Mouse (Mus musculus) ovary, postnatal 36 days (tissue): ENCODE data around the gene Pde6d.

ENCODE experiments used
- DNase-seq: peaks from one replicate; pipeline ENCODE4 v3.0.0; 2022; ENCODE audit warnings: low spot score, mixed read lengths

Pde6d gene

DNA sequence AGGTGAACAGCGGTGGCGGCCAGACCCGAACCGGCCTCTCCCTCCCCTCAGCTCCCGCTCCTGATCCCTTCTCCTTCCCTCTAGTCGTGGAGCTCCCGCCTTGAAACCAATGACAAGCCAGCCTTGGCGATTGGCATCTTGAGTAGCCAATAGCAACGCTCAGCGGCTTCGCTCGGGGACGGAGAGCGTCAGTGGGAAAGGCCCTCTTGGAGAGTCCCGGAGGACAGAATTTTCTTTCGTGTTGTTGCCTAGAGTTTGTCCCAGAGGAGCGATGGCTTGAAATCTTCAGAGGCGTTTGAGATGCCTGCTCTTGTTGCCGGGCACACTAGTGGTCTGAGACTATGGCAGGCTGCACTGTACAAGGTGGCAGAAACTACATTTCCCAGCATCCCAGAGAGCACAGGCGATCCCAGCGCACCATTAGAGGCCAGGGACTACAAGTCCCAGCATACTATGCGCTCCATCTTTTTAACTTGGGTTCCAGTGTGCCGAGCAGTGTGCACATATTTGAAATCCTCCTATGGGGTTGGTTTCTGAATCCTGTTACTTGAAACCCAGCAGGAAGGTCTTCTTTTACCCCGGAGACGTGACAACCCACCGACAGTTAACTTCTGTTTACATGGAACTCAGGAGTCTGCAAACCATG is at the start of gene Pde6d, which contains the start of gene Cops7b:
Gene Pde6d, minus strand, starts transcription at position 179 of the 646 bp plus-strand sequence.
Gene Cops7b, plus strand, starts transcription at position 454 of the 646 bp plus-strand sequence.
- peak; percentile 94 for DNase-seq

DNA sequence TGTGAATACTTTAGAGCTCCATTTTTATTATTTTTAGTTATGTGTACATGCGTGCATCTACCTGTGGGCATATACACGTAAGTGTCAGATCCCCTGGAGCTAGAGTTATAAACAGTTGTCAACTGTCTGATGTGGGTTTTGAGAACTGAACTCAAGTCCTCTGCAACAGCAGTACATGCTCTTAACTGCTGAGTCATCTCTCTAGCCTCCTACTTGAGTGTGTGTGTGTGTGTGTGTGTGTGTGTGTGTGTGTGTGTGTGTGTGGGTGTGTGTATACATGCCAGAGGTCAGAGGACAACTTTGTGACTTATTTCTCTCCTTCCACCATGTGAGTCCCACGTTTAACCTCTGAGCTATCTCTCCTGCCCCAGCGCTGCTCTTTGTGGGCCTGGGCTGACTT is 48.1 kb upstream of the Pde6d start:
- no peak for DNase-seq

DNA sequence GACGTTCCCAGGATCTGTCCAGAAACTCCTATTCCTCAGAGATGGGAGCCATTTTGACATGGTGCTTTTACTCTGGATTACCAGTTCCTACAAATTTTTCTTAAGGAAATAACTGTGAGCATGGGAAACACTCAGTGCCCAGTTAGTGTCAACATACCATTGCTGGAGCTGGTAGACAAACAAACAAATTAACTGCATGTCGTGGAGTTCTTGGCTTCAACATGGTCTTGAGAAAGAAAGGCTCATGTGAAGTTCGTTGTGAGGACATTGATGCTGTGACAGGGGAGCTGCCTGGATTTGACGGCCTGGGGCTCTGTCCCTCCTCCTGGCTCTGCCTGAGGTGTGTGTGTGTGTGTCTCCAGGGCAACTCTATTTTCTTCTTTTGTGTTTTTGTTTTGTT is 47.5 kb upstream of the Pde6d start:
- no peak for DNase-seq

DNA sequence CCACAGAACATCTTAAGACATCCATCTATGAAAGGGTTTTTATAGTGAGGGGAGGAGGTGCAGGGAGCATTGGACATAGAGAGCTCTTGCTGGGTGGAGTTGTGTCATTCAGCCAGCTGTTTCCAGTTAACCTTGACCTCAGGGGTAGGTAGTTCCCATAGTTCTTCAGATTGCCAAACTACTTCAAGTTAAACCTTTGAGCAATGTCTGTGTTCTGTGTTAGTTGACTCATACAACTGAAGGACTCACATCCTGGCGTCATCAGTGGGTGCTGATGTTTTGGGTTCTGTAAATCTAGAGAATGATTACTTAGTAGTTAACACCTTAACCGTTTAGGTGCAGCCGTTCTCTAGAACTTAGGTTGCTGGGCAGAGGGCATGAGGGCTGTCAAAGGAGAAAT is 45.8 kb upstream of the Pde6d start:
- DNase-seq: no peak

DNA sequence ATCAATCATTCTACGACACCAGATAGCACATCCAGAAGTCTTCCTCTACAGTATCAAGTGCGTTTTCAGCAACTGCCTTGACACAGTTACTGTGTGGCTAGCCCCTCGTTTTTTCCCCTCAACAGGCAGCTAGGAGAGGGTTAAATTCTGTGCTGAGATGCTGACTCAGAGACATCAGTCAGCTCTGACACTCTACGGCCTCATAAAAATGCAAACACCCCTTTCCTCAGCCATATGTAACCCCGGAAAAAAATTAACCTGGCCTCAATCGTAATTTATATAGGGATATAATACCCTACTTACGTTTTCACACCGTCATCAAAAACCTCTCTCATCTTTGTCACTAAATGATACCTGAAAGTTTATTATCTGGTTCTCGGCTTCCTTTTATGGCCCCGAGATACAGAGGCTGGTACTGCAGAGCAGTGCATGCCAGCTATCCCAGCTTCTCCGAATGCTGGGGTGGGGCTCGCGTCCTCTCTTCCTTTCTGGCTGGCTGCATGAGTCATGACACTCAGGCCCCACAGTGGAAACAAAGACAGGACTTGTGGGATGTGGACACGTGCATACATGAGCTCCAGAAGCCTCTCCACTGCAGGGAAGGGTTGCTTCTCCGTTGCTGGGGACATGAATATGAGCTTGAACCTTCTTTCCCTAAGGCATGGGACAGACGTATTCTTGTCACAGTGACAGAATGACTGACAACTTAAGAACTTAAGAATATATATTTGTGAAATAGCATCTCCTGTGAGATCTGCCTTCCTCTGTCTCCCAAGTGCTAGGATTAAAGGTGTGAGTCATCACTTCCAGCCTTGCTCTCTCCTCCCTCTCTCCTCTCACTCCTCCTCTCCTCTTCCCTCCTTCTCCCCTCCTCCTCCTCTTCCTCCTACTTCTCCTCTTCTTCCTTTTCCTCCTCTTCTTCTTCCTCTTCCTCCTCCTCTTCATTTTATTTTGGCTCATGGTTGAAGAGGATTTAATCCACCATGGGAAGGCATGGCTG is 40.9 kb upstream of the Pde6d start:
- DNase-seq: no peak

DNA sequence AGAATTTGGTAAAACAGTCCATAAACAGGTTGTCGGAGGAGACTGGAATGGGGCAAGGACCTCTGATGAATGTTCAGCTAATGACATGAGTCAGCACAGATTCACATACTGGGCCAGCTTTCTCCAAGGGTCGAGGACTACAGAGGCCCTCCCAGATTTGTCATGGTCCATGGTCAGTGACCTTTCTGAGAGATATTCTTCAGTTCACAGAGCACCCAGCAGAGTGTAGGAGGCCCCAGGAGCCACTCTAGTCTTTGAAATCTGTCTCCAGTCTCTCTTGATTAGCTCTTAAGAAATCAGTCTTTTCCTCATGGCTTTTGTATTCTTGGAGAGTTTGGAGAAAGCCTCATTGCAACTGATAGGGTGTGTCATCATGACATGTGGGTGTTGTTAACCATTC is 39.9 kb upstream of the Pde6d start:
- no peak for DNase-seq

DNA sequence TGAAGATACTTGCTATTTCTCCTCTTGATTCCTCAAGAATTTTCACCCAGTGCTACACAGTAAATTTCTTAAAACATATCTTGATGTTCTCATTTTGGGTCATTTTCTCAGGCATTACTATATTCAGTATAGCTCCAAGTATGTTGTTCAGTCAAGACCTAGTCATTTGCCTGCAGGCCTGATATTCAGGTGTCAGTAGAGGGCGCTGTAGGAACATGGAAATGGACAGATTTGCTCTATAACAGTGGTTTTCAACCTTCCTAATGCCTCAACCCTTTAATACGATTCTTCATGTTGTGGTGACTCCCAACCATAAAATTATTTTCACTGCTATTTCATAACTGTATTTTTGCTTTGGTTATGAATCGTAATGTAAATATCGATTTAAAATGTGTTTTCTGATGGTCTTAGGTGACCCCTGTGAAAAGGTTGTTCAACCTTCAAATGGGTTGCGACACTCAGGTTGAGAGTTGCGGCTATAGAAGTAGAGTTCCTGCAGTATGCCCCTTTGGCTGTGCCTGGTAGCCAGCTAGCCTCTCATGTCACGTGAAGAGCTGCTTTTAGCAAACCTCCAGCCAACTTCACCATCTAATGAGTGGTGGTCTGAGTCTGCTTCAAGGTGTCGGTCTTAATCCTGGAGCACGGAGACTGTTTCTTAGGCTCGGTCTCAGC is 36.2 kb upstream of the Pde6d start:
- DNase-seq: peak; percentile 30

DNA sequence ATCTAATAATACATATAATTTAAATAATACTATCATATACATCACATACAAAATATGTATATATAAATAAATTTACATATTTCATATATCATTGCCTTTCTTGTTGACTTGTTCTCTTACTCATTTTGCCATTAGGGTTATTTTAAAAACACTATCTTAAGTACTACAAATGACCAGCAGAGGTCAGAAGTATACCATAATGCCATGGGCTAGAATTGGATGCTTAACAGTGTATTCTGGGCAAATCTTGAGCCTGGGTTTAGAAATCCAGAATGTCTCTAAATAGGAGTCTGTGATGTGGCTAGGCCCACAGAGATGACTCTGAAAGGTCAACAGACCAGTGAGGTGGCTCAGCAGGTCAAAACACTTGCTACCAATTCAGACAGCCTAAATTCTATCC is 31.8 kb upstream of the Pde6d start:
- no peak for DNase-seq

DNA sequence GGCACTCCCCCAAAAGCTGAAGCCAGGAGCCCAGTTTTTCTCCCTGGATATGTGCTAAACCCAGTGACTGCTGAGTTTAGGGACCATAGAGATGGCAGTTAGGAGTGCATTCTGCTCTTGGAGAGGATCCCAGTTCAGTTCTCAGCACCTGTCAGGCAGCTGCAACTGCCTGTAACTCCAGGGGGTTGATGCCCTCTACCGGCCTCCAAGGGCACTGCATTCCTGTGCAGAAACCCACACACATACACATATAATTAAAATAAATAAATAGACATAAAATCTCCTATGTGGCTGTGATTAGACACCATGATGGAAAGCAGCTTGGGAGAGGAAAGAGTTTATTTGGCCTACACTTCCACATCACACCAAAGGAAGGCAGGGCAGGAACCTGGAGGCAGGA is 29.7 kb upstream of the Pde6d start:
- DNase-seq: no peak

DNA sequence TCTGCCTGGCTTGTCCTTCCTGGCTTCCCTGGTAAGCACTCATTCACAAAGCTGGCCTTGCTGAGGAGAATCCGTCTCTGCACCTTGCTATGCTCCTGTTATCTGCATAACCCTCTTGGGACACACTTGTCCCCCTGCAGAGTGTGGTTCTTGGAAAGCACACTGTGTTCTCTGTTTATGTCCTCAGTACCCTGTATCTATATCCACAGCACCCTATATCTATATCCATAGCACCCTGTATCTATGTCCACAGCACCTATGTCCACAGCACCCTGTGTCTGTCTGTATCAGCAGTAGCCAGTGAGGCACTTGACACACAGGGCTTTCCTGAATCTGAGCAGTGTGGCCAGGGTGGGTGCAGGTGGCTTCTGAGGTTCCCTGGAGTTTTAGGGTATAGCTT is 28.5 kb upstream of the Pde6d start:
- no peak for DNase-seq

DNA sequence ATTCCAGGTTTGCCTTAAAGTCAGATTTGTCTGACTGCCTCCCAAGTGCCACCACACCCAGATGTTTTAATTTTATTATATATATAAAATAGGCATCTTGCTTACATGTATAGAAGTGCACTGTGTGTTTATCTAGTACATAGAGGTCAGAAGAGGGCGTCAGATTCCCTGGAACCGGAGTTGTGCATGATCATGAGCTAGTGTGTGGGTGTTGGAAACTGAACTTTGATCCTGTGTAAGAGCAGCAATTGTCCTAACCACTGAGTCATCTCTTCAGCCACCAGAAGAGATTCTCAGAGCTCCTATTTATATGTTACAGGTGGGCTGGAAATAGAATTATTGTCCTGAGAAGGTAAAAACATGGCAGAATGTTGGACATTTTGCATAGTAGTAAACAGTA is 17.7 kb upstream of the Pde6d start:
- DNase-seq: no peak

DNA sequence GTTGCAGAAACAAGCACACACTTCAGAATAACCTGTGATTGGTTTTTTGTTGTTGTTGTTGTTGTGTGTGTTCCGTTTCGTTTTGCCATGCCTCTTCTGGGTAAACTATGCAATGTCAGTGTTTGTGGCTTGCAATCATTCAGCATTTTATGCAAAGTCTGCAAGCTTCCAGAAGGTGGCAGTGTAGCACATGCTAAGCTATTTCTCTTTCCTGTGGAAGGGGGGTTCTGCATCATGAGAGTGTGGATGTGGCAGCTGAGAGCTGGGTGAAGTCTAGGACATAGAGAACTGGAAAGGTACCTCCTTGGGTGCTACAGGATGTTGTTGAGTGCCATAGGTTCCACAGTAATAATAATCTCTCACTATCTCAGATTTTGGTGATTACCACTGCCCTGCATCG is 16.1 kb upstream of the Pde6d start:
- DNase-seq: no peak

DNA sequence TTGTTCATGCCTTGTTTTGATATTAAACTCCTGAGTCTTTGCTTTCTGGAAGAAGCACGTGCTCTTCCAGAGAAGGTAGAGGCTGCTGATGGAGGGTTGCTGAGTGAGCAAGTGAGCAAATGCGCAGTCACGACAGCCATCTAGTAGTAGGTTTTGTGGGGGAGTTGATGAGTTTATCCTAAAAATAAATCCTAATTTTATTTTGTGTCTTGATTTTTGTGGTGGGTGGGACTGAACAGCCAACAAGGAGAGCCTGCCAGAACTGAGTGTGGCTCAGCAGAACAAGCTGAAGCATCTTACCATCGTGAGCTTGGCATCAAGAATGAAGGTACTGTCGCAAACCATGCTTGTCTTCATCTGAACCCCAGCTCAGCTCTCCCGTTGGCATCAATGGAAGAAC is 14.1 kb upstream of the Pde6d start:
- no peak for DNase-seq

DNA sequence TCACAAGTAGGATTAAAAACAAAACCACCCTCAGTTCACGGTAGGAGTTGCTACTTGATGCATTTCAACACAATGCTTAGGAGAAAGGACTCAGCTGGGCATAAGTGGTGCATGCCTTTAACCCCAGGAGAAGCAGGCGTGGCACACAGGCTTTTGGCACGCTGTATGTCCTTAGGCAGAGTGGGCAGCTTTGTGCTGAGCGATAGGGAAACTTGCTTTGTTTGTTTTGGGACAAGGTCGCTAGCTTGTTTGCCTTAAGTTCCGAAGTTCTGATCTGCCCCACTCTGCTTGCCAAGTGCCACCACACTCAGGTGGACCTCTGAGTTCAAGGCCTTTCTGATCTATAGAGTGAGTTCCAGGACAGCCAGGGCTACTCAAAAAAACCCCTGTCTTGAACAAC is 12.9 kb upstream of the Pde6d start:
- DNase-seq: no peak

DNA sequence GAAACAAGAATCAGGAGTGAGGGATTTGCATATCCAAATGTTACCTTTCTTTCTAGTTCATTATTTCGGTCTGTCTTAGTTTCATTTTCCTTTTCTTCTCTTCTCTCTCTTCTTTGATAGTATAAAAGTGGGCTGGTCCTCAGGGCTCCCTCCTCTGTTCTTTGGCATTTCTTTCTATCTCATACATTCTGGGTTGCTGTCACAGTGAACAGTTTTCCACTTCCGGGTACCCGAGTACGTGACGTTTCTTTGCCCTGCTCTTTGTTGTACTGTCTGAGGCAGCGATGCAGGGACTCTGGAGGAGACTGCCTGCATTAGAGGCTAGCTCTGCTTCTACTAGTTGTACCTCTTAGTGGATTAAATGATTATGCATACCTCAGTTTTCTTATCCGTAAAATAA is 12.1 kb upstream of the Pde6d start:
- DNase-seq: no peak

DNA sequence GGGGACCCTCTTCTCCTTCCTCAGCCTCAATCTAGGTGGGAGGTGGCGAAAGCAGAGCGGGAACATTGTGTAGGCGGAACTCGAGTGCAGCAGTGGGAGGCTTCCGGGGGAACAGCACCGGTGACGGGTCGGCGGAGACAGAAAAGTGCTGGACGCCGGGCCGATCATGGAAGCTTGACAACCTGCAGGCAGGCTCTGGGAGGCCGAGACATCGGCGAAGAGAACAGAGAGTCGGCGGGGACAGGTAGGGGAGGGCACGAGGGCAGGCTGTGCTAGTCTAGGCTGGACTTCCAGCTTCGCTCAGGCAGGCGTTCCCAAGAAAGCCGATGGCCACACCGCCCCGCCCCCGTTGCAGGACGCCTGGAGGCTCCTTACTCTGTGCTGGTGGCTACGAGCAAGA is 4.6 kb upstream of the Pde6d start:
- peak; percentile 77 for DNase-seq

DNA sequence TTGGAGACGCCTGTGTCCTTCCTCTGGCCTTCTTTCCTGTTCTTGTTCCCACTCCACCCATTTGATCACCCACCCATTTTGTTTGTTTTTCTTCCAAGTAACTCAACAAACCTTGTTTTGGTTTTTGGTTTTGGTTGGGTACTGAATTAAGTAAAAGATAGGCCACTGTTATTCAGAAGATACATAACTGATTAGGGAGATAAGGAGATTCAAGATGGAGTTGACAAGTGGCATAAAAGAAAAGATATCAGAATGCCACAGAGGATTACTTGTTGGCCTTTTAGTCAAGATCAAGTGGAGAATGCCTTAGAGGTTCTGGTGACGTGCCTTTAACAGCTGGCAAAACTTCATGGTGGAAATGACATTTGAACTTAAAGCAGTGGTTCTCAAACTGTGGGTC is 1.3 kb upstream of the Pde6d start:
- DNase-seq: no peak

DNA sequence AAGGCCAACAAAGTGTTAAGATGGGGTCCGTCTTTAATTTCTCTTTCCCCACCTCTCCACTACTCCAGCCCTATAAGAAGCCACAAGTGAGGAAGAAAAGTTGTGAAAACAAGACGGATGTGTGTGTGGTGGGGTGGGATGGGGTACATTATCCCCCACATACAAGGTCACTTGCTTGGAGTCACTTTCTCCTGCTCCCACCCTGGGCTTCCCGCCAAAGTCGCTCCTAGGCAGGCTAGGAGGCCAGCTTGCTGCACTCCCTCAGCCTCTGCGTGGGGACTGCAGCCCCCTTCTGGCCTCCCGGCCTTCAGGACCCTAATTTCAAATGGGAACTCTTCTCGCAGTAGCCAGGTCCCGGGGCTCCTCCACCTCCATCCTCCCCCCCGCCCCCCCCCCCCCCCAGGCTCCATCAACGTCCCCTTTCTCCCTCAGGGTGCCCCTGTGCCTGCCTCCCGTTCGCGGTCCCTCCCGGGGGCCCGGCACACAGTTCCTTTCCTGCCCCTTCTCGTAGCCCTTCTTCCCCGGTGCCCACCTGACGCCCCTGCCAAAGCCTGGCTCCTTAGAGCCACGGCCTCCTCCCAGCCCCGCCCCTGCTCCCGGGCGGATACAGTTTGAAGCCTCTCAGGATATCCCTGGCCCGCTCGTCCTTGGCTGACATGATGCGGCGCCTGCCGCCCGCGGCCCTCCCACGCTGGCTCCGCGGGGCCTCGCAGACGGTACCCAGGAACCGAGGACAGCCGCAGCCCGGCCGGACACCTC is 558 bp downstream of the Pde6d start:
- peak; percentile 31 for DNase-seq

DNA sequence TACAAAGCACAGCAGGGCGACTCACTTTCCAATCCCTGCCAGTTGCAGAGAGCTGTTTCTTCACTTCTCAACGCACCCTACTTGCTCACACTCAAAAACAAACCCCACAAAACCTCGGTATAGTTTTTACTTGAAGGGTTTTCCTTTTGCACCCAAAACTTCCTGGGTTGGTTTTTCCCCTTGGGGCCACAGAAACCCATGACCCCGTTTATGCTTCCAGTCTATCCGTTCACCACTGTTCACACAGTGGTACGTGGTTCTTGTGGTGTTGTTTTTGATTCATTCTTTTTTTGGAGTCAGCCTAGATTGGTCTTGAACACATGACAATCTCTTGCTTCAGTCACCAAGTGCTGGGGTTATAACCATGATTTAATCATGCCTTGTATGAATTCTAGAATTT is 2.0 kb downstream of the Pde6d start:
- DNase-seq: no peak

DNA sequence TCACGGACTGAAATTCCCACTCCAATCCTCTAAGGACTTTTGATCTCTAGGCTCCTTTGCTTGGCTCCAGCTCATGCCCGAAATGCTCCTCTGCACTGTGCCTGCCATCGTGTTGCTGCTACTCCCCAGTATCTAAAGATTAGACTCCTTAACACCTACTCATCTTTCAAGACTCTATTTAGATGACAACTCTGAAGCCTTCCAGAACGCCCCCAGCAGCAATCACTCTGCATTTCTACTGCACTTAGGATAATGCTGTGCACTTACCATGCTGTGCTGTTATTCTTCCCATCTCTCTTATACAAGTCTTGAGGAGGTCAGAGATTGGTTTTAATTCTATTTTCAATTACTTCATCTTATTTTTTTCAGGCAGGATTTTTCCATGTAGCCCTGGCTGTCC is 10.5 kb downstream of the Pde6d start:
- no peak for DNase-seq

DNA sequence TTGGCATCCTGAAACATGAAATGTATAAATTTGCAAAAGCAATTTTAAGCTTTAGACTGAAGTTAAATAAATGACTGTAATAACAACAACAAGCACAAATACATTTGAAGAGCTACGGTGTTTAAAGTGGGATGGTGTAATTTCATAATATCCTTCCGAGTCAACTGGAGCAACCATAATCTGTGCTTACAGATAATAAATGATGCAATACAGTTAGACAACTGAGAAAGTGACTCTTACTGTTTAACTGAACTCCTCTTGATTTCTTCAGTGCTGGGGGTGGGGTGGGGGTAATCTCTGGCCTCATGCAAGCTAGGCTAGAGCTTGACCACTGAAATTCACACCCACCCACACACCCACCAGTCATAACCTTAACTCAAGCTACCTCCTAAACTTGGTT is 11.0 kb downstream of the Pde6d start:
- no peak for DNase-seq

DNA sequence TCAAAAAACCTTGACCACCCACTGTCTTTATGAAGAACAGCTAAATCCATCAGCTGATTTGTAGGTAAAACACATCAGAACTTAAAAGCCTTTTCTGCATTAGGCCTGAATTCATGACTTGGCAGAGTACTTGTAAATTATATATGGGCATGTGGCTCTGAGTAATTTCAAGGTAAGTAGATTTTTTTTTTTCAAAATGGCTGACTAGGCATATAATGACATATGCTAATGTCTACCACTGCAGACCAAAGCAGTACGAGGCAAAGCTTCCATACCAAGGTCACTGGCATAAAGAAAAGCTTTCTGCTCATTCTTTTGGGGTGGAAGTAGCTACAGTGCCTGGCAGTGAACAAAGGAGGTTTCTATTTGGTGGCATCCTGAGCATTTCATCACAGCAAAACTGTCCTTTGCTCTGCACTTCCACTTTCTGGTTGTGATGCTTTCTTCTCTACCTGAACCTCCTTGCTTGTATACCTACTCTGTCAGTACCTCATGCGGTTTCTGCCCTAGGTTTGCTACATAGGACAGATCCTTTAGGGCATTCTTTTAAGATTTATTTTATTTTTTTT is 13.1 kb downstream of the Pde6d start:
- DNase-seq: no peak
